Mouse (Mus musculus) Patski (cell line): Measurements from ENCODE around the gene Wnt3. TPM values are rescaled to one million over a fixed set of nuclear protein-coding genes. Genes with fewer than 3 reads are reported as not detected.

Experiments used
- ATAC-seq: fragments of 100-300 bp; one replicate; pipeline ENCODE4 v1.8.0; 2021
- CTCF ChIA-PET: fragments of 350-600 bp; sonication (Branson Sonifier 250); formaldehyde crosslinking; loops from one replicate; lab custom pipeline; 2022; ENCODE audit warnings: inconsistent platforms; lab: Charles Lee
- POLR2A ChIA-PET: fragments of 350-600 bp; sonication (Branson Sonifier 250); formaldehyde crosslinking; loops from one replicate; lab custom pipeline; 2022; ENCODE audit warnings: antibody characterized with exemption, inconsistent platforms; lab: Charles Lee
- DNase-seq: peaks from one replicate; pipeline ENCODE4 v3.0.0-alpha.2; 2011; ENCODE audit warnings: low read depth, low spot score
- H3K27me3 ChIP-seq: fragments of 371-371 bp; one replicate; pipeline ENCODE4 v1.5.1; 2021
- CTCF ChIP-seq: fragments of 100-300 bp; IDR thresholded peaks from one replicate; pipeline ENCODE4 v1.5.1; 2021
- in situ Hi-C: fragments of 300-500 bp; cut with MboI; formaldehyde crosslinking; loops from 3 replicates; pipeline ENCODE4 v1.11.1; 2018; ENCODE audit warnings: low pct_unique_long_range_greater_than_20kb, mixed read lengths
- polyA plus RNA-seq: library from polyadenylated mRNA; unstranded; gene quantifications from one replicate; pipeline ENCODE4 v1.2.3, GENCODE M21; 2021

Wnt3 gene
- polyA plus RNA-seq, 1 experiment from 2014 or later: not detected

GRCm38 (mm10) chr11:103832331-103832730, 58.4 kb downstream of the Wnt3 start:
- ATAC-seq: no peak
- ChIA-PET POLR2A (no interaction called here), CTCF (no interaction called here)
- no peaks in the 10 kb centered on the region for H3K27me3 ChIP-seq
- DNase-seq: no peak
- in situ Hi-C loops: no loop called here
- no peak for TF ChIP-seq CTCF

GRCm38 (mm10) chr11:103838955-103839354, 65.0 kb downstream of the Wnt3 start:
- TF ChIP-seq CTCF: no peak
- H3K27me3 ChIP-seq: no peaks in the 10 kb centered on the region
- ATAC-seq (no peak), DNase-seq (peak; percentile 4)
- CTCF ChIA-PET: interaction anchor here (1.3 kb wide), 1 partner anchor 73 kb away, joined by 3 read pairs; no protein-coding TSS in a partner anchor
- POLR2A ChIA-PET: interaction anchor here (0.7 kb wide), 1 partner anchor 583 kb away, joined by 3 read pairs; no protein-coding TSS in a partner anchor
- in situ Hi-C loops: no loop called here

- no peak for TF ChIP-seq CTCF
- POLR2A ChIA-PET: no interaction called here
- no peak for DNase-seq
- no peak for ATAC-seq
- in situ Hi-C loops: no loop called here
- H3K27me3 ChIP-seq: no peaks in the 10 kb centered on the region
- CTCF ChIA-PET: no interaction called here
Measured at GRCm38 (mm10) chr11:103840834-103841233, 66.9 kb downstream of the Wnt3 start.

GRCm38 (mm10) chr11:103848287-103848686, 74.3 kb downstream of the Wnt3 start:
- no peak for ATAC-seq
- CTCF ChIA-PET: no interaction called here
- POLR2A ChIA-PET: no interaction called here
- TF ChIP-seq CTCF: no peak
- H3K27me3 ChIP-seq: no peaks in the 10 kb centered on the region
- in situ Hi-C loops: no loop called here
- DNase-seq: no peak

- no peak for TF ChIP-seq CTCF
- ChIA-PET CTCF (interaction anchor here (1.3 kb wide), 1 partner anchor 135 kb away, joined by 3 read pairs; no protein-coding TSS in a partner anchor), POLR2A (no interaction called here)
- H3K27me3 ChIP-seq: no peaks in the 10 kb centered on the region
- DNase-seq (no peak), ATAC-seq (no peak)
- in situ Hi-C loops: no loop called here
Measured at GRCm38 (mm10) chr11:103852590-103853283, 78.8 kb downstream of the Wnt3 start.

GRCm38 (mm10) chr11:103853284-103853920, 79.5 kb downstream of the Wnt3 start:
- DNase-seq (no peak), ATAC-seq (no peak)
- in situ Hi-C loops: no loop called here
- no peak for TF ChIP-seq CTCF
- H3K27me3 ChIP-seq: no peaks in the 10 kb centered on the region
- POLR2A ChIA-PET: no interaction called here
- CTCF ChIA-PET: interaction anchor here (0.9 kb wide), 1 partner anchor 57 kb away, joined by 3 read pairs; no protein-coding TSS in a partner anchor

- CTCF ChIA-PET: interaction anchor here (0.9 kb wide), 1 partner anchor 56 kb away, joined by 3 read pairs; no protein-coding TSS in a partner anchor
- POLR2A ChIA-PET: no interaction called here
- in situ Hi-C loops: no loop called here
- no peak for ATAC-seq
- H3K27me3 ChIP-seq: no peaks in the 10 kb centered on the region
- DNase-seq: no peak
- TF ChIP-seq CTCF: no peak
Measured at GRCm38 (mm10) chr11:103854294-103854693, 80.3 kb downstream of the Wnt3 start.

GRCm38 (mm10) chr11:103856641-103857040, 82.7 kb downstream of the Wnt3 start:
- CTCF ChIA-PET: no interaction called here
- ATAC-seq (no peak), DNase-seq (no peak)
- POLR2A ChIA-PET: no interaction called here
- H3K27me3 ChIP-seq: no peaks in the 10 kb centered on the region
- in situ Hi-C loops: no loop called here
- no peak for TF ChIP-seq CTCF

GRCm38 (mm10) chr11:103858760-103859159, 84.8 kb downstream of the Wnt3 start:
- DNase-seq (no peak), ATAC-seq (no peak)
- POLR2A ChIA-PET: no interaction called here
- CTCF ChIA-PET: no interaction called here
- no peaks in the 10 kb centered on the region for H3K27me3 ChIP-seq
- in situ Hi-C loops: no loop called here
- TF ChIP-seq CTCF: no peak

GRCm38 (mm10) chr11:103859933-103860610, 86.1 kb downstream of the Wnt3 start:
- ATAC-seq (no peak), DNase-seq (no peak)
- ChIA-PET CTCF (no interaction called here), POLR2A (no interaction called here)
- H3K27me3 ChIP-seq: no peaks in the 10 kb centered on the region
- no peak for TF ChIP-seq CTCF
- in situ Hi-C loops: no loop called here

GRCm38 (mm10) chr11:103862951-103863350, 89.0 kb downstream of the Wnt3 start:
- POLR2A ChIA-PET: no interaction called here
- in situ Hi-C loops: no loop called here

More at GRCm38 (mm10) chr11:103862951-103863350, 89.0 kb downstream of the Wnt3 start:
- CTCF ChIA-PET: no interaction called here
- no peak for TF ChIP-seq CTCF
- ATAC-seq: no peak
- H3K27me3 ChIP-seq: no peaks in the 10 kb centered on the region
- no peak for DNase-seq
